ENCODE assay signal across 21 mouse cellular contexts in the genomic region with DNA sequence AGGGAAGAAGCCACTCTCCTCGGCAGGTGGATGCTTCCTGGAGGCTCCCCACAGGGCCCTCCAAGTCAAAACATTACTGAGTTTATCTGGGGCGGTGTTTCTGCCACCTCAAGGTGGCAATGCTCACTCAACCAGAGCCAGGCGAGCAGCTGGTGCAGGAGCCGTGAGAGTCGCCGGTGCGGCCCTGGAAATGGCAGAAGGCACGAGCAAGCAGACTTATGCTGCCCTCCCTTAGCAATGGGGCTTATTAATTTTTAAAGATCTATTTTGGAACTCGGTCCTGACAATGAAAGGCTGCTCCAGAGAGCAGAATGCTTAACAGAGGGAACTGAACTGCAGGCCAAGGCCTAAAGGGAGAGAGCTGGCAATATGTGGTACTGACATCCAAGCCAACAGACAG. TPM values are rescaled to one million over a fixed set of nuclear protein-coding genes. Genes with fewer than 3 reads are reported as not detected.
A peak's percentile ranks its signal among the peaks of the same experiment; 100 is the strongest.
DNase-seq lines count a peak whose midpoint lies in the region; ATAC-seq and TF ChIP-seq lines count a peak whose summit lies in the region.
"Had no signal": no experiment of that assay in that cellular context is flagged by ENCODE, and none has a peak within 500 bp of the region (broad histone marks: within the 10 kb centered on the region; RNA-seq: fewer than 3 reads in every experiment).

No protein-coding gene starts in this region.

- H3K27me3 ChIP-seq in forebrain, embryonic 13.5 days: no peaks in the 10 kb centered on the region
- H3K27me3 ChIP-seq in forebrain, embryonic 14.5 days (replicated peaks; ENCODE audit: control insufficient read depth, insufficient read depth, low read length): no peaks in the 10 kb centered on the region
- no peaks in the 10 kb centered on the region for H3K27me3 ChIP-seq in kidney, embryonic 15.5 days
- no peaks in the 10 kb centered on the region for H3K27me3 ChIP-seq in hindbrain, embryonic 16.5 days (replicated peaks; ENCODE audit: control insufficient read depth, insufficient read depth, low read length)
- H3K27me3 ChIP-seq in midbrain, postnatal 0 days (ENCODE audit: insufficient read depth, low read length): no peaks in the 10 kb centered on the region
- H3K27me3 ChIP-seq: CH12.LX; intestine, embryonic 15.5 days; midbrain, embryonic 13.5 days had no signal

- H3K36me3 ChIP-seq in forebrain, embryonic 13.5 days (ENCODE audit: poor library complexity, severe bottlenecking): peaks cover 69% of the 10 kb centered on the region
- H3K36me3 ChIP-seq in forebrain, embryonic 14.5 days (ENCODE audit: control insufficient read depth, insufficient read depth, low read length): peaks cover 59% of the 10 kb centered on the region
- peaks cover 79% of the 10 kb centered on the region for H3K36me3 ChIP-seq in kidney, embryonic 15.5 days
- H3K36me3 ChIP-seq in hindbrain, embryonic 16.5 days (ENCODE audit: control insufficient read depth, insufficient read depth, low read length): peaks cover 27% of the 10 kb centered on the region
- H3K36me3 ChIP-seq in midbrain, postnatal 0 days (ENCODE audit: insufficient read depth, low read length): peaks cover 30% of the 10 kb centered on the region

- 89% methylated on average over 9 of the region's 9 CpGs for WGBS in forebrain, embryonic 13.5 days
- WGBS in forebrain, embryonic 14.5 days: 84% methylated on average over 9 of the region's 9 CpGs
- 64% methylated on average over 9 of the region's 9 CpGs for WGBS in kidney, embryonic 15.5 days
- 81% methylated on average over 9 of the region's 9 CpGs for WGBS in hindbrain, embryonic 16.5 days
- WGBS in midbrain, postnatal 0 days: 81% methylated on average over 9 of the region's 9 CpGs

- 0 out of 2 replicates have a peak overlapping the region, but pooled peaks have one; percentile 3 for H3K27ac ChIP-seq in forebrain, embryonic 13.5 days
- H3K27ac ChIP-seq in forebrain, embryonic 14.5 days (ENCODE audit: low read depth, low read length): no peak overlapping the region
- peak overlapping the region; percentile 51; the same call in 1 of the 2 replicates for H3K27ac ChIP-seq in kidney, embryonic 15.5 days
- H3K27ac ChIP-seq in hindbrain, embryonic 16.5 days (ENCODE audit: low read depth, low read length): no peak overlapping the region
- H3K27ac ChIP-seq in midbrain, postnatal 0 days (ENCODE audit: low read depth, low read length): no peak overlapping the region
- H3K27ac ChIP-seq: intestine, embryonic 15.5 days; midbrain, embryonic 13.5 days had no signal

- TF ChIP-seq CTCF in midbrain, postnatal 0 days (IDR thresholded peaks at IDR 0.05): no peak

- no peak overlapping the region for H3K4me3 ChIP-seq in forebrain, embryonic 13.5 days
- H3K4me3 ChIP-seq in forebrain, embryonic 14.5 days (ENCODE audit: low read depth, low read length): no peak overlapping the region
- no peak overlapping the region for H3K4me3 ChIP-seq in kidney, embryonic 15.5 days (replicated peaks)
- no peak overlapping the region for H3K4me3 ChIP-seq in hindbrain, embryonic 16.5 days (ENCODE audit: low read length)
- no peak overlapping the region for H3K4me3 ChIP-seq in midbrain, postnatal 0 days (ENCODE audit: low read depth, low read length)
- H3K4me3 ChIP-seq: intestine, embryonic 15.5 days; midbrain, embryonic 13.5 days had no signal

- no peak for ATAC-seq in forebrain, embryonic 13.5 days
- no peak for ATAC-seq in forebrain, embryonic 14.5 days
- no peak for ATAC-seq in kidney, embryonic 15.5 days (replicated peaks; ENCODE audit: low FRiP score)
- no peak for ATAC-seq in hindbrain, embryonic 16.5 days
- no peak for ATAC-seq in midbrain, postnatal 0 days (ENCODE audit: low FRiP score)
- ATAC-seq: activated CD4-positive, CD25-positive, alpha-beta regulatory T cell, adult 4 months; forebrain, postnatal 0 days; intestine, embryonic 15.5 days; midbrain, embryonic 13.5 days had no signal

- no peak overlapping the region for H3K4me2 ChIP-seq in forebrain, embryonic 13.5 days
- H3K4me2 ChIP-seq in forebrain, embryonic 14.5 days (ENCODE audit: low read length): no peak overlapping the region
- no peak overlapping the region for H3K4me2 ChIP-seq in kidney, embryonic 15.5 days
- no peak overlapping the region for H3K4me2 ChIP-seq in hindbrain, embryonic 16.5 days (ENCODE audit: low read length)
- H3K4me2 ChIP-seq in midbrain, postnatal 0 days (ENCODE audit: low read depth, low read length, poor library complexity, severe bottlenecking): no peak overlapping the region
- H3K4me2 ChIP-seq: heart, embryonic 11.5 days; intestine, embryonic 15.5 days; liver, embryonic 11.5 days; lung, embryonic 14.5 days; midbrain, embryonic 13.5 days had no signal

- no peak for DNase-seq in forebrain, embryonic 14.5 days (ENCODE audit: low spot score)
- DNase-seq in kidney, adult 11 months: no peak
- DNase-seq in cerebellum, adult 9-10 months: peak; percentile 82
- peak; percentile 31 to 58 for DNase-seq in kidney, postnatal 36 days
- no peak for DNase-seq in midbrain, postnatal 0 days (ENCODE audit: low spot score)
- DNase-seq: adrenal gland, postnatal 25 days; forebrain, postnatal 0 days; gastrocnemius, postnatal 10 days; lung, embryonic 14.5 days; right cerebral cortex, postnatal 14 days had no signal

- no peaks in the 10 kb centered on the region for H3K9me3 ChIP-seq in forebrain, embryonic 13.5 days (replicated peaks)
- no peaks in the 10 kb centered on the region for H3K9me3 ChIP-seq in forebrain, embryonic 14.5 days (replicated peaks; ENCODE audit: control insufficient read depth, low read length)
- H3K9me3 ChIP-seq in kidney, embryonic 15.5 days (replicated peaks): no peaks in the 10 kb centered on the region
- no peaks in the 10 kb centered on the region for H3K9me3 ChIP-seq in hindbrain, embryonic 16.5 days (ENCODE audit: control insufficient read depth, low read length)
- no peaks in the 10 kb centered on the region for H3K9me3 ChIP-seq in midbrain, postnatal 0 days (ENCODE audit: low read length)
- H3K9me3 ChIP-seq: intestine, embryonic 15.5 days; midbrain, embryonic 13.5 days had no signal

- H3K9ac ChIP-seq in forebrain, embryonic 13.5 days: no peak overlapping the region
- H3K9ac ChIP-seq in forebrain, embryonic 14.5 days (ENCODE audit: low read length): no peak overlapping the region
- H3K9ac ChIP-seq in kidney, embryonic 15.5 days: no peak overlapping the region
- no peak overlapping the region for H3K9ac ChIP-seq in hindbrain, embryonic 16.5 days (ENCODE audit: low read depth, low read length)
- no peak overlapping the region for H3K9ac ChIP-seq in midbrain, postnatal 0 days (replicated peaks; ENCODE audit: low read length, poor library complexity, severe bottlenecking)
- H3K9ac ChIP-seq: forebrain, postnatal 0 days; intestine, embryonic 15.5 days; lung, embryonic 14.5 days; midbrain, embryonic 13.5 days had no signal

- H3K4me1 ChIP-seq in forebrain, embryonic 13.5 days: no peaks in the 10 kb centered on the region
- H3K4me1 ChIP-seq in forebrain, embryonic 14.5 days (ENCODE audit: control insufficient read depth, insufficient read depth, low read length): no peaks in the 10 kb centered on the region
- H3K4me1 ChIP-seq in kidney, embryonic 15.5 days: peaks cover 6% of the 10 kb centered on the region; the same call in 1 of the 2 replicates
- H3K4me1 ChIP-seq in hindbrain, embryonic 16.5 days (ENCODE audit: control insufficient read depth, insufficient read depth, low read depth, low read length): no peaks in the 10 kb centered on the region
- H3K4me1 ChIP-seq in midbrain, postnatal 0 days (ENCODE audit: insufficient read depth, low read length): no peaks in the 10 kb centered on the region; the same call in 1 of the 2 replicates
- H3K4me1 ChIP-seq: intestine, embryonic 15.5 days; midbrain, embryonic 13.5 days had no signal

RNA-seq across cellular contexts. Expression of gene Gm10570, which starts 18.9 kb away (rescaled TPM):
- polyA plus RNA-seq in forebrain, embryonic 13.5 days (2015; fragmentation: Nextera tagmentation; extraction: Ambion mirVana): 0.72 TPM in 1 of 2 replicates, not detected in the other
- polyA plus RNA-seq in forebrain, embryonic 14.5 days (2014; fragmentation: Nextera tagmentation; extraction: Ambion mirVana): 0.63 and 0.80 TPM in 2 replicates
- 0.36 and 0.57 TPM in 2 replicates for polyA plus RNA-seq in kidney, embryonic 15.5 days (2015; fragmentation: Nextera tagmentation; extraction: Ambion mirVana)
- polyA plus RNA-seq in hindbrain, embryonic 16.5 days (2015; fragmentation: Nextera tagmentation; extraction: Ambion mirVana): 1.2 and 1.8 TPM in 2 replicates
- 2.1 TPM in 1 of 2 replicates, not detected in the other for total RNA-seq in midbrain, postnatal 0 days (2014; rRNA removed)
- polyA plus RNA-seq in midbrain, postnatal 0 days (2015; fragmentation: Nextera tagmentation; extraction: Ambion mirVana): 1.5 and 1.9 TPM in 2 replicates
- total RNA-seq: adrenal gland, postnatal 25 days; CH12.LX; gastrocnemius, postnatal 10 days; hematopoietic stem cell, adult 5-6 weeks; layer of hippocampus, postnatal 10 days had no signal
- polyA plus RNA-seq: activated CD4-positive, CD25-positive, alpha-beta regulatory T cell, adult 4 months; heart, embryonic 11.5 days; intestine, embryonic 15.5 days; liver, embryonic 11.5 days; lung, embryonic 14.5 days had no signal

RNA-seq across cellular contexts. Expression of gene Fabp3, which starts 19.0 kb away (rescaled TPM):
- polyA plus RNA-seq in forebrain, embryonic 13.5 days (2015; fragmentation: Nextera tagmentation; extraction: Ambion mirVana): 46.8 and 49.5 TPM in 2 replicates
- 107 and 121 TPM in 2 replicates for polyA plus RNA-seq in forebrain, embryonic 14.5 days (2014; fragmentation: Nextera tagmentation; extraction: Ambion mirVana)
- polyA plus RNA-seq in kidney, embryonic 15.5 days (2015; fragmentation: Nextera tagmentation; extraction: Ambion mirVana): 70.7 and 81.3 TPM in 2 replicates
- polyA plus RNA-seq in hindbrain, embryonic 16.5 days (2015; fragmentation: Nextera tagmentation; extraction: Ambion mirVana): 291 and 339 TPM in 2 replicates
- 143 and 179 TPM in 2 replicates for total RNA-seq in midbrain, postnatal 0 days (2014; rRNA removed)
- polyA plus RNA-seq in midbrain, postnatal 0 days (2015; fragmentation: Nextera tagmentation; extraction: Ambion mirVana): 394 and 409 TPM in 2 replicates
- total RNA-seq: CH12.LX; hematopoietic stem cell, adult 5-6 weeks had no signal

RNA-seq across cellular contexts. Expression of gene Zcchc17, which starts 32.4 kb away (rescaled TPM):
- 84.6 and 90.5 TPM in 2 replicates for polyA plus RNA-seq in forebrain, embryonic 13.5 days (2015; fragmentation: Nextera tagmentation; extraction: Ambion mirVana)
- 91.3 and 91.7 TPM in 2 replicates for polyA plus RNA-seq in forebrain, embryonic 14.5 days (2014; fragmentation: Nextera tagmentation; extraction: Ambion mirVana)
- 65.6 and 75.1 TPM in 2 replicates for polyA plus RNA-seq in kidney, embryonic 15.5 days (2015; fragmentation: Nextera tagmentation; extraction: Ambion mirVana)
- 81.0 and 85.4 TPM in 2 replicates for polyA plus RNA-seq in hindbrain, embryonic 16.5 days (2015; fragmentation: Nextera tagmentation; extraction: Ambion mirVana)
- 27.7 and 38.3 TPM in 2 replicates for total RNA-seq in midbrain, postnatal 0 days (2014; rRNA removed)
- polyA plus RNA-seq in midbrain, postnatal 0 days (2015; fragmentation: Nextera tagmentation; extraction: Ambion mirVana): 102 TPM in 2 replicates

RNA-seq across cellular contexts. Expression of gene Snrnp40, which starts 32.6 kb away (rescaled TPM):
- polyA plus RNA-seq in forebrain, embryonic 13.5 days (2015; fragmentation: Nextera tagmentation; extraction: Ambion mirVana): 177 and 180 TPM in 2 replicates
- 143 and 160 TPM in 2 replicates for polyA plus RNA-seq in forebrain, embryonic 14.5 days (2014; fragmentation: Nextera tagmentation; extraction: Ambion mirVana)
- 165 and 173 TPM in 2 replicates for polyA plus RNA-seq in kidney, embryonic 15.5 days (2015; fragmentation: Nextera tagmentation; extraction: Ambion mirVana)
- 81.1 and 90.0 TPM in 2 replicates for polyA plus RNA-seq in hindbrain, embryonic 16.5 days (2015; fragmentation: Nextera tagmentation; extraction: Ambion mirVana)
- total RNA-seq in midbrain, postnatal 0 days (2014; rRNA removed): 57.6 and 70.2 TPM in 2 replicates
- 75.5 and 76.8 TPM in 2 replicates for polyA plus RNA-seq in midbrain, postnatal 0 days (2015; fragmentation: Nextera tagmentation; extraction: Ambion mirVana)

RNA-seq across cellular contexts. Expression of gene Serinc2, which starts 48.4 kb away (rescaled TPM):
- 101 and 107 TPM in 2 replicates for polyA plus RNA-seq in forebrain, embryonic 13.5 days (2015; fragmentation: Nextera tagmentation; extraction: Ambion mirVana)
- 79.1 and 93.9 TPM in 2 replicates for polyA plus RNA-seq in forebrain, embryonic 14.5 days (2014; fragmentation: Nextera tagmentation; extraction: Ambion mirVana)
- polyA plus RNA-seq in kidney, embryonic 15.5 days (2015; fragmentation: Nextera tagmentation; extraction: Ambion mirVana): 43.8 and 48.8 TPM in 2 replicates
- 31.9 and 38.7 TPM in 2 replicates for polyA plus RNA-seq in hindbrain, embryonic 16.5 days (2015; fragmentation: Nextera tagmentation; extraction: Ambion mirVana)
- 12.6 and 13.5 TPM in 2 replicates for total RNA-seq in midbrain, postnatal 0 days (2014; rRNA removed)
- polyA plus RNA-seq in midbrain, postnatal 0 days (2015; fragmentation: Nextera tagmentation; extraction: Ambion mirVana): 11.1 and 12.3 TPM in 2 replicates
- total RNA-seq: hematopoietic stem cell, adult 5-6 weeks had no signal

Comparison
In these comparisons a context has a peak if more than half of its experiments do, and no peak if none do; other contexts are left out.
1. H3K27ac ChIP-seq: peak in forebrain, embryonic 13.5 days (single experiment) and kidney, embryonic 15.5 days (single experiment); none in forebrain, embryonic 14.5 days (single experiment), hindbrain, embryonic 16.5 days (single experiment) and midbrain, postnatal 0 days (single experiment).
2. DNase-seq: peak in cerebellum, adult 9-10 months (single experiment) and kidney, postnatal 36 days (2 of 2); none in forebrain, embryonic 14.5 days (single experiment), kidney, adult 11 months (single experiment) and midbrain, postnatal 0 days (single experiment).